20 mouse cellular contexts compared by ENCODE assay signal in genomic region chr5:105624257-105624656, GRCm38 (mm10).
DNase-seq lines count a peak whose midpoint lies in the region; ATAC-seq and TF ChIP-seq lines count a peak whose summit lies in the region.
"Had no signal": no experiment of that assay in that cellular context is flagged by ENCODE, and none has a peak within 500 bp of the region (broad histone marks: within the 10 kb centered on the region; RNA-seq: fewer than 3 reads in every experiment).

No protein-coding gene starts in this region.

- no peak for DNase-seq in heart, postnatal 0 days (ENCODE audit: low spot score)
- DNase-seq in heart, postnatal 36 days: no peak
- no peak for DNase-seq in liver, adult 2 months (ENCODE audit: extremely low read depth, low read depth, low spot score)
- no peak for DNase-seq in liver, embryonic 11.5 days (ENCODE audit: low spot score)
- DNase-seq in 416B (ENCODE audit: low read depth): peak; percentile 52
- DNase-seq in MEL (ENCODE audit: low read depth, low spot score): peak; percentile 41
- DNase-seq in urinary bladder, postnatal 25 days (ENCODE audit: low spot score): no peak
- DNase-seq: adrenal gland, adult 8-10 months; cerebellum, postnatal 10 days; gastrocnemius, postnatal 36 days; retina, postnatal 1 day had no signal

- no peak for TF ChIP-seq RAD21 in MEL (IDR thresholded peaks at IDR 0.05; ENCODE audit: low read depth, low read length)

- 0 out of 2 replicates have a peak, but pooled peaks cover 12% of the 10 kb centered on the region for H3K4me1 ChIP-seq in heart, postnatal 0 days (ENCODE audit: control insufficient read depth, insufficient read depth)
- no peaks in the 10 kb centered on the region; the same call in 1 of the 2 replicates for H3K4me1 ChIP-seq in liver, adult 2 months (ENCODE audit: control insufficient read depth, insufficient read depth, low read length)
- H3K4me1 ChIP-seq in liver, embryonic 11.5 days (replicated peaks; ENCODE audit: control insufficient read depth, insufficient read depth, low read length): 0 out of 2 replicates have a peak, but pooled peaks cover 3% of the 10 kb centered on the region
- peaks cover 15 to 52% of the 10 kb centered on the region in 2 experiments for H3K4me1 ChIP-seq in MEL (ENCODE audit: control insufficient read depth in 1 of 2, insufficient read depth in 2 of 2, low read length in 2 of 2)

- H3K27me3 ChIP-seq in heart, postnatal 0 days (ENCODE audit: control insufficient read depth, insufficient read depth, low read length): no peaks in the 10 kb centered on the region
- no peaks in the 10 kb centered on the region for H3K27me3 ChIP-seq in liver, adult 2 months (ENCODE audit: control insufficient read depth, insufficient read depth, low read length)
- no peaks in the 10 kb centered on the region for H3K27me3 ChIP-seq in liver, embryonic 11.5 days (replicated peaks; ENCODE audit: control insufficient read depth, insufficient read depth, low read length)
- no peaks in the 10 kb centered on the region for H3K27me3 ChIP-seq in MEL (ENCODE audit: control insufficient read depth in 1 of 2, insufficient read depth in 2 of 2, low read length in 2 of 2)
- H3K27me3 ChIP-seq: embryonic facial prominence, embryonic 13.5 days; hindbrain, embryonic 13.5 days; Patski; stomach, embryonic 15.5 days had no signal

- H3K9me3 ChIP-seq in heart, postnatal 0 days (replicated peaks; ENCODE audit: control insufficient read depth, low read length): no peaks in the 10 kb centered on the region
- no peaks in the 10 kb centered on the region for H3K9me3 ChIP-seq in liver, embryonic 11.5 days (ENCODE audit: control insufficient read depth, low read length)
- no peaks in the 10 kb centered on the region for H3K9me3 ChIP-seq in MEL (replicated peaks; ENCODE audit: insufficient read depth, low read length)
- H3K9me3 ChIP-seq: embryonic facial prominence, embryonic 13.5 days; heart, embryonic 10.5 days; hindbrain, embryonic 13.5 days; stomach, embryonic 15.5 days had no signal

- H3K9ac ChIP-seq in heart, postnatal 0 days (replicated peaks; ENCODE audit: low read depth, low read length): no peak overlapping the region
- H3K9ac ChIP-seq in liver, adult 2 months (ENCODE audit: low read depth, low read length): no peak overlapping the region
- H3K9ac ChIP-seq in liver, embryonic 11.5 days (ENCODE audit: low read depth, low read length): no peak overlapping the region
- H3K9ac ChIP-seq in MEL (ENCODE audit: control insufficient read depth, low read depth, low read length, poor library complexity, severe bottlenecking): no peak overlapping the region
- H3K9ac ChIP-seq: embryonic facial prominence, embryonic 13.5 days; hindbrain, embryonic 13.5 days; liver, embryonic 14.5 days; stomach, embryonic 15.5 days had no signal

- H3K79me2 ChIP-seq in liver, adult 2 months (ENCODE audit: control insufficient read depth, insufficient read depth, low read length): no peaks in the 10 kb centered on the region
- no peaks in the 10 kb centered on the region for H3K79me2 ChIP-seq in MEL (ENCODE audit: control insufficient read depth, insufficient read depth, low read length, poor library complexity)

- H3K27ac ChIP-seq in heart, postnatal 0 days (ENCODE audit: low read depth): peak overlapping the region; percentile 67
- peak overlapping the region; percentile 12; the same call in 1 of the 2 replicates for H3K27ac ChIP-seq in liver, adult 2 months (replicated peaks; ENCODE audit: insufficient read depth, low read depth, low read length)
- no peak overlapping the region for H3K27ac ChIP-seq in liver, embryonic 11.5 days (ENCODE audit: low read depth, low read length)
- H3K27ac ChIP-seq in MEL (ENCODE audit: control insufficient read depth, low read depth, low read length): no peak overlapping the region
- H3K27ac ChIP-seq: embryonic facial prominence, embryonic 13.5 days; heart, embryonic 10.5 days; hindbrain, embryonic 13.5 days; liver, embryonic 14.5 days; stomach, embryonic 15.5 days had no signal

- no peak for TF ChIP-seq EP300 in heart, postnatal 0 days (IDR thresholded peaks at IDR 0.05; ENCODE audit: low read depth)
- TF ChIP-seq EP300 in MEL (IDR thresholded peaks at IDR 0.05; ENCODE audit: low read depth in 1 of 2, low read length in 2 of 2): peak; percentile 47 to 55

- no peak overlapping the region for H3K4me3 ChIP-seq in heart, postnatal 0 days (ENCODE audit: low read depth, low read length)
- no peak overlapping the region for H3K4me3 ChIP-seq in liver, adult 2 months (ENCODE audit: insufficient read depth, low read depth, low read length)
- no peak overlapping the region for H3K4me3 ChIP-seq in liver, embryonic 11.5 days (ENCODE audit: low read depth, low read length)
- H3K4me3 ChIP-seq in MEL (ENCODE audit: control insufficient read depth in 1 of 2, insufficient read depth in 1 of 2, low read depth in 2 of 2, low read length in 2 of 2): no peak overlapping the region
- H3K4me3 ChIP-seq: embryonic facial prominence, embryonic 13.5 days; heart, embryonic 10.5 days; hindbrain, embryonic 13.5 days; stomach, embryonic 15.5 days had no signal

- TF ChIP-seq CTCF in heart, postnatal 0 days (IDR thresholded peaks at IDR 0.05; ENCODE audit: low read depth): no peak
- no peak for TF ChIP-seq CTCF in liver, adult 2 months (IDR thresholded peaks at IDR 0.05; ENCODE audit: low read depth, low read length)
- no peak for TF ChIP-seq CTCF in MEL (IDR thresholded peaks at IDR 0.05 in 2 of 3, conservative IDR thresholded peaks at IDR 0.05 in 1 of 3; ENCODE audit: control insufficient read depth in 1 of 3, insufficient read depth in 1 of 3, low read depth in 2 of 3, low read length in 3 of 3, poor library complexity in 1 of 3, severe bottlenecking in 1 of 3)

- intact Hi-C loops in heart, postnatal 36 days (cut with DNase I): no loop called here

- WGBS in heart, postnatal 0 days: 85% methylated on average over 3 of the region's 3 CpGs
- 76% methylated on average over 3 of the region's 3 CpGs for WGBS in liver, adult 2 months
- WGBS in liver, embryonic 11.5 days: 83% methylated on average over 3 of the region's 3 CpGs

- no peak for ATAC-seq in heart, postnatal 0 days (ENCODE audit: insufficient read depth, low read depth)
- ATAC-seq in liver, embryonic 11.5 days (replicated peaks; ENCODE audit: low FRiP score): no peak
- ATAC-seq: forebrain, embryonic 14.5 days; inflammation-experienced regulatory T-cells, adult 6 months; Patski had no signal

- H3K36me3 ChIP-seq in heart, postnatal 0 days (replicated peaks; ENCODE audit: control insufficient read depth, insufficient read depth, low read length): no peaks in the 10 kb centered on the region
- no peaks in the 10 kb centered on the region for H3K36me3 ChIP-seq in liver, adult 2 months (ENCODE audit: control insufficient read depth, insufficient read depth, low read length)
- H3K36me3 ChIP-seq in liver, embryonic 11.5 days (ENCODE audit: control insufficient read depth, insufficient read depth, low read length): no peaks in the 10 kb centered on the region
- H3K36me3 ChIP-seq in MEL (ENCODE audit: control insufficient read depth in 1 of 2, insufficient read depth in 2 of 2, low read length in 2 of 2): peaks cover 0 to 39% of the 10 kb centered on the region in 2 experiments; a peak in 2 of 4 replicates
- H3K36me3 ChIP-seq: embryonic facial prominence, embryonic 13.5 days; heart, embryonic 10.5 days; hindbrain, embryonic 13.5 days; stomach, embryonic 15.5 days had no signal

- H3K4me2 ChIP-seq in heart, postnatal 0 days (ENCODE audit: low read depth, low read length): no peak overlapping the region
- no peak overlapping the region for H3K4me2 ChIP-seq in liver, embryonic 11.5 days
- H3K4me2 ChIP-seq: embryonic facial prominence, embryonic 13.5 days; hindbrain, embryonic 13.5 days; midbrain, embryonic 11.5 days; stomach, embryonic 15.5 days had no signal

- no peak for TF ChIP-seq POLR2A in liver, adult 2 months (IDR thresholded peaks at IDR 0.05; ENCODE audit: extremely low read depth, insufficient read depth, low read length)
- no peak for TF ChIP-seq POLR2A in MEL (IDR thresholded peaks at IDR 0.05; ENCODE audit: control insufficient read depth in 1 of 2, insufficient read depth in 1 of 2, low read depth in 1 of 2, low read length in 2 of 2, poor library complexity in 1 of 2)

TF ChIP-seq in MEL, 35 proteins besides CTCF, POLR2A, EP300 and RAD21:
- TF ChIP-seq MXI1 (IDR thresholded peaks at IDR 0.05; ENCODE audit: low read depth, low read length) (no peak), GATA1 (IDR thresholded peaks at IDR 0.05; ENCODE audit: low read depth, low read length) (peak; percentile 23; the same call in 1 of the 2 replicates), SIN3A (IDR thresholded peaks at IDR 0.05; ENCODE audit: low read length) (no peak), CHD2 (IDR thresholded peaks at IDR 0.05; ENCODE audit: low read length) (no peak), ZC3H11A (IDR thresholded peaks at IDR 0.05; ENCODE audit: low read depth, low read length) (no peak), TAL1 (IDR thresholded peaks at IDR 0.05; ENCODE audit: low read length) (peak; percentile 52; the same call in 1 of the 2 replicates), KAT2A (conservative IDR thresholded peaks at IDR 0.05; ENCODE audit: low read depth, low read length) (no peak), POLR2AphosphoS2 (IDR thresholded peaks at IDR 0.05; ENCODE audit: low read length) (no peak), ZMIZ1 (IDR thresholded peaks at IDR 0.05; ENCODE audit: low read depth, low read length) (no peak), ELF1 (IDR thresholded peaks at IDR 0.05; ENCODE audit: low read depth, low read length) (peak; percentile 46; the same call in 1 of the 2 replicates), ETS1 (IDR thresholded peaks at IDR 0.05; ENCODE audit: low read depth, low read length) (peak; percentile 75), RCOR1 (IDR thresholded peaks at IDR 0.05; ENCODE audit: low read depth, low read length) (peak; percentile 33; the same call in 1 of the 2 replicates), MAZ (IDR thresholded peaks at IDR 0.05; ENCODE audit: low read depth, low read length) (no peak), MEF2A (IDR thresholded peaks at IDR 0.05; ENCODE audit: extremely low read depth, insufficient replicate concordance, low read depth, low read length, poor library complexity, severe bottlenecking) (no peak), TCF12 (IDR thresholded peaks at IDR 0.05; ENCODE audit: low read depth, low read length) (peak; percentile 50)

Comparison
In these comparisons a context has a peak if more than half of its experiments do, and no peak if none do; other contexts are left out.
1. H3K27ac ChIP-seq: peak in heart, postnatal 0 days (single experiment) and liver, adult 2 months (single experiment); none in liver, embryonic 11.5 days (single experiment) and MEL (single experiment).
2. DNase-seq: peak in 416B (single experiment) and MEL (single experiment); none in heart, postnatal 0 days (single experiment), heart, postnatal 36 days (0 of 2), liver, adult 2 months (single experiment), liver, embryonic 11.5 days (single experiment) and urinary bladder, postnatal 25 days (single experiment).